Mouse (Mus musculus): ENCODE results near the gene Dclk2. TPM values are rescaled to one million over a fixed set of nuclear protein-coding genes. Genes with fewer than 3 reads are reported as not detected.
A peak's percentile ranks its signal among the peaks of the same experiment; 100 is the strongest.

The Dclk2 gene
- total RNA-seq, 2 experiments from 2014 or later = 0.88 to 0.97 TPM

GRCm38 (mm10) chr3:86797871-86798460, 122.7 kb downstream of the Dclk2 start:
- DNase-seq = no peak

GRCm38 (mm10) chr3:86796716-86797115, 123.9 kb downstream of the Dclk2 start:
- DNase-seq = no peak

GRCm38 (mm10) chr3:86793720-86794191, 126.9 kb downstream of the Dclk2 start:
- DNase-seq = peak; percentile 35

GRCm38 (mm10) chr3:86793264-86793663, 127.4 kb downstream of the Dclk2 start:
- DNase-seq = no peak

- no peak for DNase-seq
Measured at GRCm38 (mm10) chr3:86789752-86790151, 130.9 kb downstream of the Dclk2 start.

GRCm38 (mm10) chr3:86788711-86789110, 131.9 kb downstream of the Dclk2 start:
- no peak for DNase-seq

GRCm38 (mm10) chr3:86787423-86788123, 133.1 kb downstream of the Dclk2 start:
- DNase-seq = no peak

- peak; percentile 82 for DNase-seq
Measured at GRCm38 (mm10) chr3:86786845-86787351, 133.8 kb downstream of the Dclk2 start.

GRCm38 (mm10) chr3:86786280-86786679, 134.4 kb downstream of the Dclk2 start:
- DNase-seq = no peak

- DNase-seq = no peak
Measured at GRCm38 (mm10) chr3:86784930-86785329, 135.7 kb downstream of the Dclk2 start.

- no peak for DNase-seq
Measured at GRCm38 (mm10) chr3:86784051-86784450, 136.6 kb downstream of the Dclk2 start.

GRCm38 (mm10) chr3:86779704-86780103, 140.9 kb downstream of the Dclk2 start:
- no peak for DNase-seq

- DNase-seq = no peak
Measured at GRCm38 (mm10) chr3:86775444-86775828, 145.2 kb downstream of the Dclk2 start.

- no peak for DNase-seq
Measured at GRCm38 (mm10) chr3:86774566-86775443, 145.8 kb downstream of the Dclk2 start.

GRCm38 (mm10) chr3:86768969-86769368, 151.7 kb downstream of the Dclk2 start:
- no peak for DNase-seq

- DNase-seq = no peak
Measured at GRCm38 (mm10) chr3:86768553-86768952, 152.1 kb downstream of the Dclk2 start.

GRCm38 (mm10) chr3:86762456-86762855, 158.2 kb downstream of the Dclk2 start:
- DNase-seq = no peak

GRCm38 (mm10) chr3:86762036-86762415, 158.6 kb downstream of the Dclk2 start:
- no peak for DNase-seq

GRCm38 (mm10) chr3:86761095-86762035, 159.3 kb downstream of the Dclk2 start:
- no peak for DNase-seq

- no peak for DNase-seq
Measured at GRCm38 (mm10) chr3:86760474-86760873, 160.2 kb downstream of the Dclk2 start.

GRCm38 (mm10) chr3:86759834-86760233, 160.8 kb downstream of the Dclk2 start:
- DNase-seq = no peak

- no peak for DNase-seq
Measured at GRCm38 (mm10) chr3:86759383-86759782, 161.3 kb downstream of the Dclk2 start.
